Mouse (Mus musculus) heart, postnatal 4 days (tissue): ENCODE measurements around the gene Gm14325. TPM values are rescaled to one million over a fixed set of nuclear protein-coding genes. Genes with fewer than 3 reads are reported as not detected.
"Not testable (repeated sequence)": the region's sequence is repeated elsewhere in the genome, so short reads cannot be mapped to it uniquely, and the experiment has no call there.

Experiments used
- DNase-seq: peaks from one replicate; pipeline ENCODE4 v3.0.0; 2021
- total RNA-seq, 2 experiments: library from RNA; stranded (reverse); gene quantifications; 2 replicates each; pipeline ENCODE4 v1.2.3; 2021

Gene Gm14325
- total RNA-seq, result 10 to 100 TPM; 52.6 to 54.0 TPM

- DNase-seq, result peak; percentile 68
Observed at GRCm38 (mm10) chr2:177839901-177840663, at the start of gene Gm14325. Gm14325 (minus strand) TSS chr2:177840336.

GRCm38 (mm10) chr2:177887743-177888142 is 47.6 kb upstream of the Gm14325 start:
- not testable (repeated sequence) for DNase-seq

DNA sequence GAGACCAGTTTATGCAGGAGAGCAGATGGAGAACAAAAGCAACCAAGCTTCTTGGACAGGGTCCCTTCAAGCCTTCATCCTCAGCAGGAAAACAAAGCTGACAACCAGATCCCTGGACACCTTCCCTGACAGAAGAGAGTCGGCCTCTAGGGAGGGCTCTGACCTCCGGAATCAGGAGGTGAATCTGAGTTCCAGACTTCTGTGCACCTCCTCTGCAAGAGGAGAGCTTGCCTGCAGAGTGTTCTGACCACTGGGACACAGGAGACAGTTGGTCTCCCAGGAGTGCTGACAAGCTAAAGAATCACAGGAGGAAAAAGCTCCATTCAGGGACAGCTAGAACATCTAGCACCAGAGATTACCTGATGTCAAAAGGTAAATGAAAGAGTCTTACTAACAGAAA is 22.1 kb upstream of the Gm14325 start:
- not testable (repeated sequence) for DNase-seq

DNA sequence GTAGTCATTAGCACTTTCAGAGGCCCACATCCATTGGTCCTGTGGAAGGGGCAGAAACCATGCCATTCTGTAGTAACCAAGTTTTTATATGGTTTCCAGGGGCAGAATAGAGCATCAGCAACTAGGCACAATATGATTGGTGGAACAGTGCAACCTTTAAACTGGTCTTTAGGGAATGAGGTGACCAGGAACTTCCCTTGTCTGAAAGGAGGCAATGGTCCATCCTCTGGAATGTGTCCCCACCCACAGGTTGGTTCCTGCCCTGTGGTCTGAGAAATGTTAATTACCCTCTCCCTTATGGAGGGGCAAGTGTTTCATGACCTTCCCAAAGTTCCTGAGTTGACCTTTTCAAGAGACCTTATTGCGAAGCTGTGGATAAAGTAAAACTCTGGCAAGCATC is 3.5 kb upstream of the Gm14325 start:
- not testable (repeated sequence) for DNase-seq

DNA sequence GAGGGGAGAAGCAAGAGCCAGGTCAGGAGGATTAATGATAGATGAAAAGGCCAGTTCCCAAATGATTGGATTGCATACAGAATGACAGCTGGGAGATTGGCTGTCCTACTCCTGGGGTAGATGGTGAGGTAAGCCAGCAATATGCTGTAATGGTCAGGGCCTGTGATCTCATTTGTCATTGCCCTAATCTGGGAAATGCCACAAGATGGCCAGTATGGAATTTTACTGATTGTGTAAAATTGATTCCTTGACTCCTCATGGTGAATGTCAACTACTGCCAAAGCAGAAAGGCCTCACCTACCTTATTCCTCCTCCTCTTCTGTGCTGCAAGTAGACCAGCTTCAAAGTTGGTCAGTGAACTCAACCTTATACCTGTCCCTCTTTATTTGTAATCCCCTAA is 3.4 kb downstream of the Gm14325 start:
- DNase-seq, result not testable (repeated sequence)

DNA sequence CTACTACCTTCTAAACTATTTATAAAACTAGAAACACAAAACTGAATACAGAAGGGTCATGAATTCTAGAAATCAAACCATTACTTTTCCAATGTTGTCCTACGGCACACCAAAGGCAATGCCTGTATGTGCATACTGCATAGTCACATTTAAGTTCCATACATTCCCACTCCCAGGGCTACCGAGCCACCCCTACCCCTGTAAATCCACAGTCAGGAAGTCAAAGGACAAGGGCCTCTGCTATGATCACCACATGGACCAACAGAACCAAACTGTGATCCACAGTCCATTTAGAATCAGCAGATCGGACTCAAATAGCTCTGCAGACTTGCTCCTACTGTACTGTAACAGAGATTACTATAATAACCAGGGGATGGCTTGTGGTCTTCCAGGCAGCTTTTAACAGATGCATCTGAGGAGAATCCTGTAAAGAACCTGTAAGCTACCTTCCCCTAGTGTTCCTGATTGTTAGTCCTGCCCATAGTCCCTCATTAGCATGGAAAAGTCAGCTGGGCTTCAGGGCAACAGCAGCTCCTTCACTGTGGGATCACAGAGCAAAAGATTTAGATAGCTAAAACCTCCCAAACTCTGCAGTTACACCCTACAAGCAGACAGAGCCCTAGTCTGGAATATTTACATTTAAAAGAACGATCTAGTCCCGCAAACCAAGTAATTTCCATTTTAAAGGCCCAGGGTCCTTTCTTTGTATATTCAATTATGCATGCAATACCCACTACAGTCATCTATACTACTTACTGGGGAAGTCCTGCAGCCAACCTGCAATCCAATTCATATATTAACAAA is 4.2 kb downstream of the Gm14325 start:
- DNase-seq, result not testable (repeated sequence)

- DNase-seq, result peak; percentile 53
Observed at GRCm38 (mm10) chr2:177821952-177822351, 18.2 kb downstream of the Gm14325 start.

GRCm38 (mm10) chr2:177806170-177806569 is 34.0 kb downstream of the Gm14325 start:
- DNase-seq, result not testable (repeated sequence)

- DNase-seq, result not testable (repeated sequence)
Observed at GRCm38 (mm10) chr2:177787351-177787750, 52.8 kb downstream of the Gm14325 start.

Other genes with a start within 250 kb of the Gm14325 start
- gene Gm14322, start 81.0 kb downstream of the Gm14325 start, total RNA-seq, result 10 to 100 TPM; 10.2 to 13.9 TPM
- gene Gm14327, start 56.8 kb upstream of the Gm14325 start, total RNA-seq, result 1 to 10 TPM; 5.6 to 6.7 TPM
- under 1 TPM in 1 of 2 experiments, not detected in 1; 0.70 TPM for gene Zfp972, start 85.3 kb upstream of the Gm14325 start, total RNA-seq
- gene Gm14326, start 117.0 kb upstream of the Gm14325 start, total RNA-seq, result 10 to 100 TPM; 30.0 to 33.5 TPM
- gene Zfp971, start 182.9 kb upstream of the Gm14325 start, total RNA-seq, result 10 to 100 TPM; 25.0 to 25.4 TPM
- gene Zfp931, start 238.1 kb upstream of the Gm14325 start, total RNA-seq, result 1 to 10 TPM; 8.4 to 9.3 TPM